Mouse (Mus musculus): ENCODE measurements around the gene Pira2.
"Not testable (repeated sequence)": the region's sequence is repeated elsewhere in the genome, so short reads cannot be mapped to it uniquely, and the experiment has no call there.

Gene Pira2

GRCm38 (mm10) chr7:3844951-3845350 is at the start of gene Pira2:
Gene Pira2 (minus strand): TSS chr7:3845051.
- DNase-seq, result not testable (repeated sequence)

- not testable (repeated sequence) for DNase-seq
These were observed 30.2 kb upstream of the Pira2 start for GRCm38 (mm10) chr7:3875032-3875431.

- not testable (repeated sequence) for DNase-seq
These were observed 7.0 kb downstream of the Pira2 start for GRCm38 (mm10) chr7:3837854-3838253.

DNA sequence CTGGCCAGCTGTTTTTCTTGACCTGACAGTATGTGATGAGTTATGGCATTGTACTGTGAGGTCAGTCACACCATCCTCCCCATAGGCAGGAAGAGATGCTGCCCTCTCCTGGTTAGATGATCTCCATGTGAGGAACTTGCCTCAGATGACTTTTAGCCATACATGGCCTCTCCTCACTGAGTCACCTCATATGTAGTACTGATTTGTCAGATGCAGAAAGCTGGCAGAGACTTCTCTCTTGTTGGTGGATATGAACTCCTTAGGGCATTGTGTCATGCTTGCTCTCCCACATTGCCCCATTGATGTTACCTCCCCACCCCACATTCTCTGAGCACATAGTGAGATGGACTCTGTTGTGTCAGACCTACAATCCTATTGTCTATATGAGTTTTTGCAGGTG is 14.2 kb downstream of the Pira2 start:
- not testable (repeated sequence) for DNase-seq

DNA sequence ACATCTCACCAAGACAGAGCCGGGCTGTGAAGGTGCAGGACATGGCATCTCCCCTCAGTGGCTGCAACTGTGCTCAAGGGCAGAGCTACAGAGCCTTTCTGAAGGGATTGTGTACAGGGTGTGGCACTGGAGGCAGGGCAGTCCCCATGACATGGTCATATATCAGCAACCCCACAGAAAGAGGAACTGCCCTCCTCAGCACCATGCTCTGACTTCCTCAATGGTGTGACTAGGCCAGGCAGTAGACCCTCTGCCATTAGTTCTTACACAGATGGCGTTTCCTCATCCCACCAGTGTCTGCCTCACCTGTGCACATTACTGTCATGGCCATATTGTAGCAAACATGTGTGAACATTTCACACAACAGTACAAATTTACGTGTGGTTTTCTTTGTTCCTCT is 19.3 kb downstream of the Pira2 start, which contains the start of gene Gm15448:
TSS of gene Gm15448 (minus strand) at position 89 of the 400 bp plus-strand sequence.
- DNase-seq, result not testable (repeated sequence)

DNA sequence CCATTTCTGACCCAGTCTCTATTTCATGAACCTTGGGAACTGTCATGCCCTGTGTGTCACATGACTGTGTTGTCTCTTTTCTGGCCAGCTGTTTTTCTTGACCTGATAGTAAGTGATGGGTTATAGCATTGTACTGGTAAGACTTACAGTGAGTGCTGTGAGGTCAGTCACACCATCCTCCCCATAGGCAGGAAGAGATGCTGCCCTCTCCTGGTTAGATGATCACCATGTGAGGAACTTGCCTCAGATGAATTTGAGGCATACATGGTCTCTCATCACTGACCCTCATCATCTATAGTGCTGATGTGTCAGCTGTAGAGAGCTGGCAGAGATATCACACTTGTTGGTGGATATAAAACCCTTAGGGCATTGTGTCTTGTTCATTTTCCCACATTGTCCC is 32.9 kb downstream of the Pira2 start:
- not testable (repeated sequence) for DNase-seq

DNA sequence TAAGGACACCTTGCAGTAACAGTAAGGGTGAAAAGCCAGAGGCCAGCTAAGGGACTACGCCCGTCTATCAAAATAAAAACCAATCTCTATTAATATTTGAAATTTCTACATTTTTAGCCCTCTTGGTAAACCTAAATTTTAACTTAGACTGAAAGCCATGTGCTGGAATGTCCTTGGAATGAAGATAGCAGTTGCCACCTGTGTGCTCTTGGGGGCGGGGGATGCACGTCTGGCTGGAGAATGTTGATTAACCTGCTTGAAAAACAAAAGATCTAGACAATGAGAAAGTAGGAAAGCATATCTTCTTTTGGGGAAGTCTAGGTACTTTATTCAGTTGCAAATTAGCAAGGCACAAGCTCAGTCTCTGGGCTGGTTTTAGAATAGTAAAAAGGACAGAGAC is 41.9 kb downstream of the Pira2 start:
- not testable (repeated sequence) for DNase-seq

GRCm38 (mm10) chr7:3799940-3800339 is 44.9 kb downstream of the Pira2 start:
- DNase-seq, result not testable (repeated sequence)

DNA sequence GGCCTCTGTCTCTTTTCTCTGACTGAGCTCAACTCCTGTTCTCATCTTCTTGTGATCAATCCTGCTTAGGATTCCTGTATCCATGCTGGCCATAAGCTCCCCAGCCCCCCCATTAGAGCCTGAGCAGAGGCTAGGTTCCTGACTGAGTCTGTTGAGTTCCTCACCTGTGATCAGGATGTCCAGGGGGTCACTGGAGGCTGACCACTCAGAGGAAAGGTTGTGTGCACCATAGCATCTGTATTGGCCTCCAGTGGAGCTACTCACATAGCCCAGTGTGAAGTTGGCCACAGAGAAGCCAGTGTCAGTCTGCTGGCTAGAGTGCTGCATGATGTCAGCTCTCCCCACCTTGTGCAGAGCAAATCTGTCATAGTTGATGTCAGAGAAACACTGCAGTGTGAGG is 48.6 kb downstream of the Pira2 start:
- DNase-seq, result not testable (repeated sequence)
